Mouse (Mus musculus) bone marrow macrophage, adult 2 months (primary cell): Measurements from ENCODE around the gene Apba1. TPM values are rescaled to one million over a fixed set of nuclear protein-coding genes. Genes with fewer than 3 reads are reported as not detected.

Experiments
- H3K27ac ChIP-seq: 2 replicates; pipeline ENCODE4 v1.5.1; 2012; ENCODE audit warnings: low read depth, low read length; ENCODE audit not compliant: insufficient read depth
- H3K4me1 ChIP-seq: 2 replicates; pipeline ENCODE4 v1.6.1; 2012; ENCODE audit warnings: low read length; ENCODE audit not compliant: control insufficient read depth, insufficient read depth
- H3K4me3 ChIP-seq: 2 replicates; pipeline ENCODE4 v1.5.1; 2012; ENCODE audit warnings: mild to moderate bottlenecking, low read length, moderate library complexity; ENCODE audit not compliant: insufficient read depth
- CTCF ChIP-seq: IDR thresholded peaks from 2 replicates; pipeline ENCODE4 v1.5.1; 2012; ENCODE audit warnings: low read depth, mild to moderate bottlenecking, low read length, moderate library complexity
- POLR2A ChIP-seq: IDR thresholded peaks from 2 replicates; pipeline ENCODE4 v1.6.1; 2012; ENCODE audit warnings: mild to moderate bottlenecking, low read depth, low read length, borderline replicate concordance
- polyA plus RNA-seq: library from polyadenylated mRNA; stranded (reverse); fragments of >200 nt; gene quantifications from 2 replicates; pipeline ENCODE4 v1.2.4, GENCODE M21; 2012; ENCODE audit not compliant: missing spikeins, insufficient read depth, insufficient read length

The Apba1 gene
- polyA plus RNA-seq, 1 experiment = 11.8 TPM

DNA sequence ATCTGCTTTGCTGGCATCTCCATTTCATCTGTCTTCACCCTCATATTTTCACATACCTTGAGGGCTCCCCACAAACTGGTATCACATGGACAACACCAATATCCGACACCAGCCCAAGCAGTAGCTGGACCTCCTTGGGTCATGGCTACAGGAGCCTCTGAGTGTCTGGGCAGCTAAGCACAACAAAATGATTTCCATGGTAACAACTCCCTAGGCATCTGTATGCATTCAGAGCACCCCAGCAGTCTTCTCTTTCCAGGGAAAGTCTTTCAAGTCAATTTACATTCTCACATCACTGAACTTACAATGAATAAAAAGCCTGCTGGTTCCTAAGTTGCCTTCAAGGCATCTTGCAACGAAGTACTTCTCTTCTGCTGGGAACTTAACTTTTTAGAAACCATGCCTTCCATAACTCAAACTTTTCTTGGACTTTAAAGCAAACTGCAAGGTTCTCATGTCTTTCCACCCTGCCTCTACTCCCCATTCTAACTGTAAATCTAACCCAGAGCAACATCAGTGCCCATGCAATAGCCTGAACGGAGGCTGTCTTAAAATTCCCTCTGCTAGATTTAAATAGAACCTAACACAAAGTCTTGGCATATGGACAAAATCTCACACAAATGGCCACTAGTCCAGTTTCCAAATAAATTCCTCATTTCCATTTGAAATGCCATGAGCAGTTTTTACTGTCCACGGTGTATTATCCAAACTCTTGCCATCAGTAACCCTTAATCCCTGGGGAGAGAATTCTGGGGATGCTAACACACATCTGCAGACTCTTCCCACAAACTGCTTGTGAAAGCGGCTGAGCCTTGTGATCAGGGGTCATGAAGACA lies 160.9 kb downstream of the Apba1 start:
- no peaks in the 10 kb centered on the region for H3K4me1 ChIP-seq
- no peak overlapping the region for H3K4me3 ChIP-seq
- TF ChIP-seq POLR2A (no peak), CTCF (no peak)
- H3K27ac ChIP-seq = no peak overlapping the region

DNA sequence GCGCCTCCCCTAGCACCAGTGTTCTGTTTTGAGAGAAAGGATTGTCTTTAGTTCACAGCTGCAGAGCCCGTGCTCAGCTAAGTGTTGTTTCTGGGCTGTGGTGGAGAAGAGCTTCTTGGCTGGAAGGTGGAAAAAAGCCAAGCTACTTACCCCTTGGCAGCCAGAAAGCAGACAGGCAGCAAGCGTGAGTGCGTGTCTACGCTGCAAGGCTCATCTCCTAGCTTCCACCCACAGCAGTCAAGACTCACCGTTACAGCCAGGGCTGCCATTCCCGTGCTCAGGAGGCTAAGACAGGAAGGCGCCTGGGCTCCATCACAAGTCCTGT lies 161.5 kb downstream of the Apba1 start:
- Histone ChIP-seq H3K27ac (no peak overlapping the region), H3K4me1 (no peaks in the 10 kb centered on the region), H3K4me3 (no peak overlapping the region)
- TF ChIP-seq POLR2A (no peak), CTCF (no peak)

DNA sequence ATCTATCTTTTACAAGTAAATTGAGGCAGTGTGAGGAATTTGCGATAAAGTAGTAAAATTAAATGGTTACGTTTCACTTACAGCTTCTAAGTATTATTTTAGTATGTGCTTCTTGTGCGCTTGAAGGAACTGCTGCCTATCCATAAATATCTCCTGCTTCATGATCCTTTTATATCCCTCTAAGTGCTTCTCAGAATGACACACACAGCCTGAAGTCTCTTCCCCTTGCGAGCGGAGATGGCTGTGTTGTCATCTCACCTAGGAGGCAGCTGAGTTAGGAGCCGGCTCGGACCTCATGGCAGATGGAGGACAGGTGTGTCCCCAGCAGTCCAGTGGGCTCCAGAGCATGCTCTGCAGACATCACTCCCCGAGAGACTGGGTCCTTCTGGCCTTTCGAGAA lies 163.9 kb downstream of the Apba1 start:
- Histone ChIP-seq H3K4me3 (no peak overlapping the region), H3K27ac (no peak overlapping the region), H3K4me1 (no peaks in the 10 kb centered on the region)
- TF ChIP-seq CTCF (no peak), POLR2A (no peak)

DNA sequence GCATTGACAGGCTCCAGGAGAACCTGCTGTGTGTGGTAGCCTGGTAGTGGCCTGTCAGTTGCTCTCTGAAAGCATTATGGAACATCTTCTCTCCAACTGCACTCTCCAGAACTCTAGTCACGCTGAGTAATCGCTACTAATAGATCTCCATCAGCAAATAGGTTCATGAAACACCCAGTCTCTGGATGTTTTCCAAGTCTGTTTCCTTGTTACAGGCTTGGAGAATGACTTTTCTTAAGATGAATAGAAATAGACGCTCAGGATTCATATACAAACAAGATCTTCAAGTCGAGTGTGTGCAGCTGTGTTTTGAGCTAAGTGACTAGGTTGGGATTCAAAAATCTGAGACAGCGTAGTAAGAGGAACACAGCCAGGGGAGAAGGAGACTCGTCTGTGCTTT lies 165.4 kb downstream of the Apba1 start:
- TF ChIP-seq POLR2A (no peak), CTCF (no peak)
- H3K4me1 ChIP-seq = no peaks in the 10 kb centered on the region
- no peak overlapping the region for H3K4me3 ChIP-seq
- no peak overlapping the region for H3K27ac ChIP-seq

DNA sequence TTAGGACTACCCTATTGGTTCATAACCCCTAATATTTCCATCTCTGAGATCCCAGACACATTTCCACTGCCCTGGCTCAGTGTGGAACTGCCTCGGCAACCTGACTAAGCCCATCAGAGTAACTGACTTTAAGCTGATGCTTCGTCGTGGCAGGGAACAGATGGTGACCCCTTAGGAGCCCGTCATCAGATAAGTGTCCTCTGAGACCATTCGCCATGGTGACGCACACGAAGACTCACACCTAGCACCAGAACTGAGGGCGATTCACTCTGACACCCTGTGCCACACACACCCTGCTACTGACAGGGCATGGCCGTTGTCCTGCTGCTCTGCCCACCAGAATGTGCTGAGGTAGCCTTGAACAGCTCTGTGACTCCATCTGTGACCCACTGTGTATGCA lies 166.1 kb downstream of the Apba1 start:
- no peak overlapping the region for H3K4me3 ChIP-seq
- no peaks in the 10 kb centered on the region for H3K4me1 ChIP-seq
- TF ChIP-seq POLR2A = no peak
- no peak for TF ChIP-seq CTCF
- no peak overlapping the region for H3K27ac ChIP-seq

DNA sequence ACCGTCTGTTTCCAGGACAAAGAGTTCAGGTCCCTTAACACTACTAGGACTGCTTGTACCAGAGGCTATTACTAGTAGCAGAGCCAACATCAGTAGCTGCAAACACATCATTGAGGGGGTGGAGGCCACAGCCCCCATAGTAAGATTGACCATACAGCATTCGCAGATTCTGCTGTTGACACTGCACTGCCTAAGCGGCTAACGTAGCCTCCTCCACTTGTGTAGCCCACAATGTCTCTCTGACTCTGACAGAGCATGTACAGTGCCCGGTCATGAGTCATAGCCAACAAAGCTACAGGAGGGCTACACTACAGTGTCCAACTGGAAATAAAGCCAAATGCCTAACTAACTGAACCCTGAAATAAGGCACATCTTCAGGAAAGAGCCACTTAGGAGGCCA lies 166.9 kb downstream of the Apba1 start:
- Histone ChIP-seq H3K27ac (no peak overlapping the region), H3K4me1 (no peaks in the 10 kb centered on the region), H3K4me3 (no peak overlapping the region)
- TF ChIP-seq POLR2A (no peak), CTCF (no peak)

DNA sequence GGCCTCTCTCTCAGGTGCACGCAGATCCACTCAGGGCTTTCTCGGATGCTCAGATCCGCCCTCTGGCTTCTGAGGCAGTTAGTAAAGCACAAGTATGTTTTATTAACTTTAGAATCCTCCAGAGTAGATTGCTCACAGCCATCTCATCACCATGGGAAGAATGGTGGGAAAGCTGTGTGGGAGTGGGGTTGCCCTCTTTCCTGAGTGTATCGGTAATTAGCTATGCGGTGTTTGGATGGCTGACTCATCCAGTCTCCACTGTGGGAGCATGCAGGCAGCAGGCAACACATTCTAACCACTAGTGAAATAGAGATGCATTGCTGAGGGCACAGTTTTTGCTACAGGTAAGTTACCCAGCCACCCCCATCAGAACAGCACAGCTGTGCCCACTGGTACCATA lies 172.1 kb downstream of the Apba1 start:
- Histone ChIP-seq H3K4me3 (no peak overlapping the region), H3K4me1 (no peaks in the 10 kb centered on the region), H3K27ac (no peak overlapping the region)
- TF ChIP-seq POLR2A (no peak), CTCF (no peak)

DNA sequence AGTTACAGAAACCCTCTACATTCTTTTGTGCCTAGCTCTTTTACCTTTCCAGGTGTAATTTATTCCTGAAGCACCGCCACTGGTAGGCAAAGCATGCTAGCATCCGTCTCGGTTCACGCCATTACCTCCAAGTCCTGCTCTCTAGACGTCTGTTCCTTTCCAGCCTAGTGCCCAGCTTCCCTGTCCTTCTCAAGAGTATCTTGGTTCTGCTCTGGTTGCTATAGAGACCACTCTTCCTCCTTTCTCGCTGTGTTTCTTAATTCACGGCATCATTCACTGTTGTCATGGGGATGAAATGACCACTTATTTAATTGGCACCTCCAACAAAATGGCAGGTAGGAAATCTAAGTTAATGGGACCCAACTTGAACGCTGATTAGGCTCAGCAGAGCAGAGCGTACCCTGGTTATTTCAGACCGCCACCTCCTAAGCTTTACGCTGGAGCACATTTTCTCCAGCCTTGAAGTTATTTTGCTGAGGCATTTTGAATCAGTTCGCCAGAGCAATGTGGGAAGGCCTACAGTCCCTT lies 182.8 kb downstream of the Apba1 start:
- TF ChIP-seq POLR2A (no peak), CTCF (no peak)
- Histone ChIP-seq H3K4me3 (no peak overlapping the region), H3K27ac (no peak overlapping the region), H3K4me1 (no peaks in the 10 kb centered on the region)

DNA sequence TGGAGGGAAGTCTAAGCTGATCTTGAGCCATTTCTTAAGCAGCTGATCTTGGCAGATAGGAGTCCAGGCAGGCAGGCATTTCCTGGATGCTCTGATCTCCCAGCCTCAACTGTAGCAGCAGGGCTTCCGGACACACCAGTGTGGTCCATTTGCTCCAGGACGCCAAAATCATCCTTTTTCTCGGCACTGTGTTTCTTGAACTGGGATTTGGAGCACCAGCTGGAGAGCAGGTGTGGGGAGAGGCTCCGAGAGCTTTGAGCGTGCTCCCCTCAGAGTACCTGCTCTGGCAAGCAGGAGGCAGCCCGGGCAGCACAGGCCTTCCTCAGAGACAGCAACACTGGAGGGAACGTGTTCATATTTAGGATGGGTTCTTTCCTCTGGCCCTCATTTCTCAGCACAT lies 184.2 kb downstream of the Apba1 start:
- H3K27ac ChIP-seq = no peak overlapping the region
- H3K4me1 ChIP-seq = no peaks in the 10 kb centered on the region
- no peak overlapping the region for H3K4me3 ChIP-seq
- TF ChIP-seq CTCF = no peak
- TF ChIP-seq POLR2A = no peak

DNA sequence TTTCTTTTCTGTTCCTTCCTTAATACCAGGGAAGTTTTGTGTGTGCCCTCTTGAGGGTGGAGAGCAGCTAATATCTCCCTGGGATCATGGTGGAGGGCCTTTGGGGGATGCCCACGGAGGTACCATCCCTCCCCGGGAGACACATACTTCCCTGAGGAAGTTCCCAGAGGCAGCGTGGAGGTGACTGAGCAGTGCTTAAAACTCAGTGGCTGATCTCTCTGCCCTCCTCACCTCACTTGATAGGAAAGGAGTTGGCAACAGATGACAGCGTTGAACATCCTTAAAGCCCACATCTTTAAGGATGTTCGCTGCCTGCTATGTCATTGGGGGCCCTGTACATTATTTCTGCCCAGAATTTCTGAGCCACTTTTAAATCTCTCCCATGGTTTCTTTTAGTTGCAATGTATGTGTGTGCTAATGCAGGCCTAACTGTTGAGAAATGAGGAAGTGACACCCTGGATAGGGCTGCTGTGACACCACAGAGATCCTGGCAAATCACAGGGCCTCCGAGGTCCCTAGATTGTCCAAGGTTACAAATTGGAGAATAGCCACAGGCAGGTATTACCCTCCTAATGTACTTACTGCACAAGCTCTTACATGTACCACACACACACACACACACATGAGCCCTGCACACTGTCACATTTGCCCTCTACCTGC lies 187.5 kb downstream of the Apba1 start:
- Histone ChIP-seq H3K4me3 (no peak overlapping the region), H3K27ac (no peak overlapping the region), H3K4me1 (no peaks in the 10 kb centered on the region)
- TF ChIP-seq CTCF (no peak), POLR2A (no peak)
